Mouse (Mus musculus) NIH3T3 (cell line): ENCODE results near the gene Egflam.
A peak's percentile ranks its signal among the peaks of the same experiment; 100 is the strongest.

Source experiments
- DNase-seq: peaks from one replicate; pipeline ENCODE4 v3.0.0-alpha.2; 2012; ENCODE audit warnings: low read depth

Egflam gene

DNA sequence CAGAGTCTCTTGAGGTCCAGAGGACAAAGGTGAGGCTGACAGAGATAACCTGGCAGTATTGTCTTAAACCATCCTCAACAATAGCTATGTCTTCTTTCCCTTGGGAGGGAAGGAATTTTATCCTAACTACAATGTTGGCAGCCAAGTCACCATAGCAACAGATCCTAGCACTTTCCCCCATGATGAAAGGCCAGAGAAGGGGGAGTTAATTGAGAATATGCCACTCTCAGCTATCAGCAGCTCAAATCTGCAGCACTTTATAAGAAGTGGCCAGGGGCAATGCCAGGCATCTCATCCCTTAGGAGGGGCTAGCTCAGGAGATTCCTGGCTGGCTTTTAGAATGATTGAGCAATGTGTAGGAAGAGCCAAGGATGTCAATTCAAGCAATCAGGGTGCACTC is 105.3 kb downstream of the Egflam start:
- no peak for DNase-seq

GRCm38 (mm10) chr15:7290003-7290402 is 108.2 kb downstream of the Egflam start:
- no peak for DNase-seq

GRCm38 (mm10) chr15:7289516-7289915 is 108.7 kb downstream of the Egflam start:
- DNase-seq: no peak

DNA sequence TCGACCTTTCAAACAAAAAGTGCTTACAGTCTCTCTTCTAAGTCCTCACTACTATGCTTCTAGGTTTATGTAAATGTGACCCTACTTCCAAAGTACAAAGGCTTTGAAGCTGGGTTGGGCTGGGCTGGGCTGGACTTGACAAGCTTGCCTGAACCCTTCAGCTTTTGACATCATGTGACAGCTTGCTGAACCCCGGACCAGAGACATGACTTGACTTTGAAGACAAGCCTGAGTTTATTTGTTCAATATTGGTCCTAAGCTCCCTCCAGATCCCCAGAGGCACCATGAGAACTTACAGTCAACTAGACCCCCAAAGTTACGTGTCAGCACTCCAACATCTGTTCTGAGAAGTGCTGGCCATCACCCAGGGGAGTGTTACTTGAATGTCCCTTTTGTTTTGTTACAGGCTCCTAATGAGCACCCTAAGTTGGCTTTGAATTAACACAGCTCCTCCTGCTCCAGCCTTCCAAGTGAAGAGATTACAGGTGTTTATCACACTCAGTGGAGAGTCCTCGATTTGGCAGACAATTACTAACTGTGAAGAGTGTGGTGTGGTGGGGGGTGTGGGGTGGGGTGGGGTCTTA is 109.3 kb downstream of the Egflam start:
- DNase-seq: no peak

DNA sequence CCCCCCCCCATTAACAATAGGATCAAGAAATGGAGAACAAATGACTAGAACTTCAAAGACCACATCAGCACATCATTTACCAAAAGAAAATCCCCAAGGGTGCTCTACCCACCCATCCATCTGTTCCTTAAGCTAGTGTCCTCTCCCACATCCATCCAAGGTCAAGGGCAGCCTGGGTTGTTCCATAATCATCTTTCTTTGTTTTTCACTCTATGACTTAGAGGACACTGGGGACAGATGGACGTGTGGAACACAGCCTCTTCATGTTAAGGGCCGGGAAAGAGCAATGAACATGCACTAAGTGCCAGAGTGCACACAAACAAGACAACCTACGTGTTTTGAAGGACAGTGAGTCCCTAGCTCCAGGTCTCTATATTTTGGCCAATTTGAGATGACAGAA is 110.3 kb downstream of the Egflam start:
- no peak for DNase-seq

DNA sequence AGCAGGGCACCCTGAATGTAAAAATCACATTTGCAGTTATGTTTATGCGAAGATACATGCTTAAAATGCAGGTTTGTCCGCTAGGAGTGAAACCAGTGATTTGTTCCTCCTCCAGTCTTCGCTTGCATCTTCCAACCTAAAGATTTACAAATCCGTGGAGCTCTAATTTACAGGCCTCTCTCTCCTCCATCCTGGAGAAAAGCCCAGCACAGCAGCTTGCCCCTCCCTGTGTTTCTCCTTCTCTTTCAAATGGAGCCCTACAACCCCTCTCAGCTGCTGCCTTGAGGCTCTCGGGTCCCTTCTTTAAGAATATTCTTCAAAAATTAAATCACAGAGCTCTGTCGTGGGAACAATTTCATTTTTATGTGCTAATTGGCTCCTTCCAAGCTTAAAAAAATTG is 116.6 kb downstream of the Egflam start:
- no peak for DNase-seq

DNA sequence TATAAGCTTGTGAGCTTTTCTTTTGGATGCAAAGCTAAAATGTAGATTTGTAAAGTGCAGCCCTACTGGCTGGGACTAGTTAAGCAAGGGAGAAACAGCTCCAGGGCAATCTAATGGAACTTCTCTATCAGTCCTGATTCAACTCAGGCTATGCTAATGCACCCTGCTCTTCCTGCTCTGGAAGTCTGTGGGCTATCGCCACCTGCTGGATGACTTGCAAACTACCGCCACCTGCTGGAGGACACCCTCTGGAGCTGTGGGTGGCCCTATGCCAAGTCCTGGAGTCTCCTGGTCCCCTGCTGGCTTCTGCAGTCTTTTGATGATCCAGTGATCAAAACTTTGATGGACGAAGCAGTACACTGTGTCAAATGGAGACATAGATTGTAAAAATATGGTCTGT is 134.4 kb downstream of the Egflam start:
- DNase-seq: peak; percentile 90

DNA sequence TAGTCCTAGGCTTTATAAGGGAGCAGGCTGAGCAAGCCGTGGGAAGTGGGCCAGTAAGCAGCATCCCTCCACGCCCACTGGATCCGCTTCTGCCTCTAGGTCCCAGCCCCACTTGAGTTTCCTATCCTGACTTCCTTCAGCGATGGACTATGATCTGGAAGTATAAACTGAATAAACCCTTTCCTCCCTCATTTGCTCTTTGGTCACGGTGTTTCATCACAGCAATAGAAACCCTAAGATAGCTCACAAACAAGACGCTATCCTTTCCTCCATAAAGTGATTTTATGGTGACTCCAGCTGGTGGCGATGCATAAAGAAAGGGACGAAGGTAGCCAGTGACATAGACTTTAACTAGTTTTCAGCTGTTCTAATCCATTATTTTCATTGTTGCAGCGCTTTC is 134.9 kb downstream of the Egflam start:
- no peak for DNase-seq

GRCm38 (mm10) chr15:7261371-7261770 is 136.8 kb downstream of the Egflam start:
- no peak for DNase-seq

DNA sequence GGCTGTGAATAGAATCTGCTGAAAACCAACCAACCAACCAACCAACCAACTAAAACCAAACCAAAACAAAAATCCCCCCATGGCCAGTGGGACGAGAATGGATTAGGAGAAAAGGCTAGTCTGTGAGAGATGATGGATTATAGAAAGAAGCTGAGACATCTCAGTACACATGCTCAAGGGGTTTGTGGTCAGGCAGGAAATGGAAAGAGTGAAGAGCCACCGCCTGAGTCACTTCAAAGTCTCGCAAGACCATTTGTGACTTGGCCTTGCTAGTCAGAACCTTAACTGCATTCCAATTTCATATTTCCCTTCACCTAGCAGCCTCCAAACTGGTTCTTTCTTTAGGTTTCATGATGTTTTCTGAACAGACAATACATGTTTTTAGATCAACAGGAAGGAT is 141.6 kb downstream of the Egflam start:
- DNase-seq: no peak

- no peak for DNase-seq
Observed at GRCm38 (mm10) chr15:7253326-7253725, 144.9 kb downstream of the Egflam start.

DNA sequence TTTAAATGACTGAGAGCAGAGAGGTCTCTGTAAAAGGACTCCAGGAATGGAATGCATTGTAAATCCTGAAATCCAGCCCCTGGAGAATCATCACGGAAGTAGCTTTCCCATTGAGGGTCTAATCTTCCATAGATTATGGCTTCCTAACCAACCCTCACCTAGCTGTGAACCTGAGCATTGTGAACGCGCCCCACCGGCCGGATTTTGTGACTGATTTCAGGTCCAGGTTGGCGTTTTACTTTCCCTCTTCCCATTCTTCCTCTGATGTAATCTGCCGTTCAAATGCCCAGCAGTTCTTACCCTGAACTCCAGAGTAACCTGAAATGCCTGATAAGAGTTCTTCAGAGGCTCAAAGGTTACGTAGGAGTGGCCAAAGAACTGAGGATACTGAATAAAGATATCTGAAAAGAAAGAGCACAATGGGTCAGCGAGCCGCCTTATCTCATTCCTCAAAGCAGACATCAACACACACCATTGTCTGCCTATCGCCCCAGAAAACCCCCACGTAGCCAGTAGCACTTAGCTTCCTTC is 146.0 kb downstream of the Egflam start:
- DNase-seq: no peak

- DNase-seq: no peak
Observed at GRCm38 (mm10) chr15:7251042-7251441, 147.2 kb downstream of the Egflam start.

- DNase-seq: no peak
Observed at GRCm38 (mm10) chr15:7249216-7249615, 149.0 kb downstream of the Egflam start.

DNA sequence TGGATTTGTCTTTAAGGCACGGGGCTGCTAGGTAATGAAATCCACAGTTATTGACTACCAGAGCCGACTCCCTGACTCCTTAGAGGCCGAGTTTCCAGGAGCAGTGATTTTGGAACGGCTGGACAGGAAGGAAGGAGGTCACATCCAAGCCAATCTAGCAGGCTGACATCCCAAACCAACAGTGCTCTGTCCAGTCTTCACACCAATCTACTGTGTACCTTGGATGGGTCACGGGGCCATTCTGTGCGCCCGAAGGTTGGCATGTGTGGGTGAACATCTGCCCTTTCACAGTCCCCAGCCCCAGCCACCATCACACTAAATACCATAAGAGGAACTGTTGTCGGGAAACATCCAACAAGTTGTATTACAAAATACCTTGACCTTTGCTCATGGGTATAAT is 150.9 kb downstream of the Egflam start:
- no peak for DNase-seq

DNA sequence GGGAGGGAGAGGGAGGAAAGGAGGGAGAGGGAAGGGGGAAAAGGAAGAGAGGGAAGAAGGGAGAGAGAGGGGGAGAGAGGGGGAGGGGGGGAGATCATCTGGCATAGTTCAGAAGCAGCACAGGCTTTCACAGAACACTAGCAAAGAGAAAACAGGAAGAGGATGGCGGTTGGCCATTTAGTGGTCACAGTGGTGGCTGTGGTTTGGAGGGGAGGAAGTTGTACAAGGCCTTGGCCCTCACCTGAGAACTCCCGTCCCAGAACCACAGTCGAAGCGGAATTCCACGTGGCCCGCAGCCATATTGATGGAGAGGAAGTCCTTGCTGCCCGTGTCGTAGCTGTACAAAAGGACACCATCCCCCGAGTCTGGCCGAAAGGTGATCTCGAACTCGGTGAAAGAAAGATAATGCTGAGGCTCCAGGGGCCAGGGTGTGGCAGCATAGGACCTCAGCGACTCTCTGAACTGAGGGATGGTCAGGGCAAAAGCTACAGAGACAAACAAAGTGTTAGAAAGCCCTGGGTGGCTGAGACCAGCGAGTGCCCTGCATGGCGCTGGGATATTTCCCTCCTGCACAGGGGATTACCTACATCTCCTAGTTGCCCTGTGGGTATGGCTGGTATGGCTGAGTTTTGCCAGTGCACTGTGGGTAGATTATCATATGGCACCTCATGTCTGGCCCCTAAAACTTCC is 155.9 kb downstream of the Egflam start:
- DNase-seq: no peak

- no peak for DNase-seq
Observed at GRCm38 (mm10) chr15:7240950-7241349, 157.2 kb downstream of the Egflam start.

- DNase-seq: no peak
Observed at GRCm38 (mm10) chr15:7239904-7240303, 158.3 kb downstream of the Egflam start.

GRCm38 (mm10) chr15:7233393-7234090 is 164.7 kb downstream of the Egflam start:
- no peak for DNase-seq

DNA sequence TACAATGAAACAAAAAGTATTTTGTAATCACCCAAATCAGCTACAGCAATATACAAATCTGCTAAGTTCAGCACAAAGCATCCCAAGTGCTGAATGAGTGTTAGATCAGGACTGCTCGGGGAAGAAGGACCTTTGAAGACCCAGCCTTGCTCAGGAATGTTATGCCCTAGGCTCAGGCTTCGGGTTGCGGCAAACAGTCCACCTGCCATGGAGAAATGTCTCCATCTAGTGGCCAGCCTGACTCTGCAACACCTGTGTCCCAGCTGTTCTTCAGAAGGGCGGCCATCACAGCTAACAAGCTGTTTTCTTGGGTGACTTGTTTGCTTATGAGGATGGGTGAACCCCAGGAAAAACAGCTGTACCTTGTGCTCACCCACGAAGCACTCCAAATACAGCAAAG is 172.0 kb downstream of the Egflam start:
- DNase-seq: peak; percentile 92

- no peak for DNase-seq
Observed at GRCm38 (mm10) chr15:7224151-7224775, 173.9 kb downstream of the Egflam start.

- DNase-seq: no peak
Observed at GRCm38 (mm10) chr15:7222809-7223208, 175.4 kb downstream of the Egflam start.

- no peak for DNase-seq
Observed at GRCm38 (mm10) chr15:7217273-7217598, 181.0 kb downstream of the Egflam start.
